9 mouse cellular contexts compared by ENCODE assay signal in genomic region chr16:58453138-58453537, GRCm38 (mm10). TPM values are rescaled to one million over a fixed set of nuclear protein-coding genes. Genes with fewer than 3 reads are reported as not detected.
DNase-seq lines count a peak whose midpoint lies in the region; ATAC-seq and TF ChIP-seq lines count a peak whose summit lies in the region.
"Had no signal": no experiment of that assay in that cellular context is flagged by ENCODE, and none has a peak within 500 bp of the region (broad histone marks: within the 10 kb centered on the region; RNA-seq: fewer than 3 reads in every experiment).

No protein-coding gene starts in this region.

- peaks cover 2% of the 10 kb centered on the region; the same call in 1 of the 2 replicates for H3K4me1 ChIP-seq in kidney, adult 2 months (ENCODE audit: control insufficient read depth, insufficient read depth, low read length)
- H3K4me1 ChIP-seq in kidney, embryonic 16.5 days (ENCODE audit: insufficient read depth, low read length): 0 out of 2 replicates have a peak, but pooled peaks cover 3% of the 10 kb centered on the region
- peaks cover 4% of the 10 kb centered on the region for H3K4me1 ChIP-seq in heart, adult 2 months (ENCODE audit: control insufficient read depth, insufficient read depth, low read length)
- peaks cover 49 to 53% of the 10 kb centered on the region in 2 experiments for H3K4me1 ChIP-seq in liver, embryonic 14.5 days (replicated peaks; ENCODE audit: control insufficient read depth in 2 of 2, insufficient read depth in 2 of 2, low read length in 1 of 2)
- H3K4me1 ChIP-seq in intestine, embryonic 15.5 days (replicated peaks): no peaks in the 10 kb centered on the region

- H3K4me2 ChIP-seq in kidney, embryonic 16.5 days (replicated peaks; ENCODE audit: low read depth, low read length): no peak overlapping the region
- peak overlapping the region; percentile 30 for H3K4me2 ChIP-seq in liver, embryonic 14.5 days (ENCODE audit: low read depth)
- H3K4me2 ChIP-seq in intestine, embryonic 15.5 days (replicated peaks): no peak overlapping the region

- no peaks in the 10 kb centered on the region for H3K79me2 ChIP-seq in heart, adult 2 months (replicated peaks; ENCODE audit: control insufficient read depth, insufficient read depth, low read length)

- H3K4me3 ChIP-seq in kidney, adult 2 months (ENCODE audit: insufficient read depth, low read depth, low read length): no peak overlapping the region
- H3K4me3 ChIP-seq in kidney, embryonic 16.5 days (ENCODE audit: low read length): no peak overlapping the region
- no peak overlapping the region for H3K4me3 ChIP-seq in heart, adult 2 months
- no peak overlapping the region for H3K4me3 ChIP-seq in liver, embryonic 14.5 days (ENCODE audit: insufficient read depth in 1 of 2, low read depth in 2 of 2, low read length in 2 of 2)
- no peak overlapping the region for H3K4me3 ChIP-seq in intestine, embryonic 15.5 days (replicated peaks)

- no peaks in the 10 kb centered on the region for H3K9me3 ChIP-seq in kidney, embryonic 16.5 days (ENCODE audit: low read length)
- no peaks in the 10 kb centered on the region for H3K9me3 ChIP-seq in liver, embryonic 14.5 days (ENCODE audit: control insufficient read depth, low read length)
- H3K9me3 ChIP-seq in intestine, embryonic 15.5 days: no peaks in the 10 kb centered on the region

- 28% methylated on average over 3 of the region's 3 CpGs for WGBS in kidney, adult 2 months
- WGBS in kidney, embryonic 16.5 days: 36% methylated on average over 3 of the region's 3 CpGs
- 23% methylated on average over 3 of the region's 3 CpGs for WGBS in heart, adult 2 months
- 32% methylated on average over 3 of the region's 3 CpGs for WGBS in liver, embryonic 14.5 days (ENCODE audit: insufficient replicate concordance)
- WGBS in intestine, embryonic 15.5 days: 75% methylated on average over 3 of the region's 3 CpGs

- H3K27ac ChIP-seq in kidney, adult 2 months (ENCODE audit: insufficient read depth, low read depth, low read length): 0 out of 2 replicates have a peak overlapping the region, but pooled peaks have one; percentile 21
- no peak overlapping the region for H3K27ac ChIP-seq in kidney, embryonic 16.5 days (ENCODE audit: low read length)
- peak overlapping the region; percentile 34 for H3K27ac ChIP-seq in heart, adult 2 months
- H3K27ac ChIP-seq in liver, embryonic 14.5 days: peak overlapping the region; percentile 76
- no peak overlapping the region for H3K27ac ChIP-seq in intestine, embryonic 15.5 days

- TF ChIP-seq POLR2A in kidney, adult 2 months (IDR thresholded peaks at IDR 0.05; ENCODE audit: low read depth, low read length): no peak
- TF ChIP-seq POLR2A in heart, adult 2 months (IDR thresholded peaks at IDR 0.05; ENCODE audit: insufficient read depth, low read depth, low read length): no peak

- 0 out of 2 replicates have a peak, but pooled peaks have one; percentile 42 for TF ChIP-seq EP300 in heart, adult 2 months (IDR thresholded peaks at IDR 0.05; ENCODE audit: insufficient read depth, low read depth, low read length)
- no peak for TF ChIP-seq EP300 in liver, embryonic 14.5 days (IDR thresholded peaks at IDR 0.05; ENCODE audit: low read depth)

- no peaks in the 10 kb centered on the region for H3K36me3 ChIP-seq in kidney, adult 2 months (ENCODE audit: control insufficient read depth, insufficient read depth, low read length)
- H3K36me3 ChIP-seq in kidney, embryonic 16.5 days (ENCODE audit: insufficient read depth, low read length): peaks cover 12% of the 10 kb centered on the region; the same call in 1 of the 2 replicates
- H3K36me3 ChIP-seq in heart, adult 2 months (ENCODE audit: control insufficient read depth, insufficient read depth, low read length): no peaks in the 10 kb centered on the region; the same call in 1 of the 2 replicates
- no peaks in the 10 kb centered on the region for H3K36me3 ChIP-seq in liver, embryonic 14.5 days (replicated peaks; ENCODE audit: control insufficient read depth, insufficient read depth, low read depth)
- no peaks in the 10 kb centered on the region for H3K36me3 ChIP-seq in intestine, embryonic 15.5 days

- no peak for ATAC-seq in kidney, embryonic 16.5 days (ENCODE audit: low FRiP score, low TSS enrichment)
- ATAC-seq in liver, embryonic 14.5 days (ENCODE audit: insufficient read depth): peak; percentile 45
- no peak for ATAC-seq in intestine, embryonic 15.5 days
- ATAC-seq in erythroid progenitor cell, adult 5-6 weeks (replicated peaks; ENCODE audit: low FRiP score, poor library complexity, severe bottlenecking): no peak
- ATAC-seq: forebrain, embryonic 14.5 days had no signal

- intact Hi-C loops in heart, adult 2 months (cut with DNase I): loop anchor here (5.0 to 10.0 kb wide), 2 partner anchors 299 to 818 kb away; no protein-coding TSS in a partner anchor
- intact Hi-C loops in heart, postnatal 14 days (cut with DNase I): loop anchor here (5.0 to 10.0 kb wide), 4 partner anchors 209 to 952 kb away; partner anchors contain the start of genes Cldnd1 and Gabrr3

- no peaks in the 10 kb centered on the region for H3K27me3 ChIP-seq in kidney, adult 2 months (replicated peaks; ENCODE audit: control insufficient read depth, insufficient read depth, low read length)
- H3K27me3 ChIP-seq in kidney, embryonic 16.5 days (ENCODE audit: insufficient read depth, low read length): no peaks in the 10 kb centered on the region
- H3K27me3 ChIP-seq in heart, adult 2 months (ENCODE audit: control insufficient read depth, insufficient read depth, low read length): no peaks in the 10 kb centered on the region
- H3K27me3 ChIP-seq in liver, embryonic 14.5 days (ENCODE audit: control insufficient read depth, insufficient read depth, low read length): no peaks in the 10 kb centered on the region
- H3K27me3 ChIP-seq in intestine, embryonic 15.5 days (replicated peaks): no peaks in the 10 kb centered on the region

- H3K9ac ChIP-seq in kidney, embryonic 16.5 days (replicated peaks; ENCODE audit: low read length): no peak overlapping the region
- no peak overlapping the region for H3K9ac ChIP-seq in heart, adult 2 months (ENCODE audit: low read depth, low read length)
- H3K9ac ChIP-seq in liver, embryonic 14.5 days (replicated peaks): peak overlapping the region; percentile 42
- no peak overlapping the region for H3K9ac ChIP-seq in intestine, embryonic 15.5 days

- TF ChIP-seq CTCF in kidney, adult 2 months (conservative IDR thresholded peaks at IDR 0.05; ENCODE audit: insufficient read depth, insufficient read length, low read depth, low read length): no peak
- TF ChIP-seq CTCF in heart, adult 2 months (IDR thresholded peaks at IDR 0.05): no peak
- TF ChIP-seq CTCF in liver, embryonic 14.5 days (IDR thresholded peaks at IDR 0.05; ENCODE audit: low read depth): no peak

- peak; percentile 71 for DNase-seq in kidney, adult 2 months
- peak; percentile 47 to 61 for DNase-seq in heart, adult 2 months
- peak; percentile 26 to 51 for DNase-seq in heart, postnatal 14 days
- DNase-seq in liver, embryonic 14.5 days (ENCODE audit: low read depth in 3 of 3, low spot score in 3 of 3): peak in 1 of 3 experiments; percentile 47
- DNase-seq in left cerebral cortex, adult 8-10 months (ENCODE audit: low spot score in 2 of 2): no peak

RNA-seq across cellular contexts. Expression of gene Dcbld2, which starts 44.9 kb away (rescaled TPM):
- polyA plus RNA-seq in kidney, adult 2 months (2012; rRNA removed): 7.0 and 7.1 TPM in 2 replicates
- 4.1 and 5.3 TPM in 2 replicates for polyA plus RNA-seq in kidney, embryonic 16.5 days (2015; fragmentation: Nextera tagmentation; extraction: Ambion mirVana)
- 10 to 100 TPM; 14.0 to 16.8 TPM for total RNA-seq in heart, adult 2 months (2021)
- 9.0 and 17.8 TPM in 2 replicates for polyA plus RNA-seq in heart, adult 2 months (2012; rRNA removed)
- 10 to 100 TPM; 21.7 to 23.5 TPM for total RNA-seq in heart, postnatal 14 days (2021)
- polyA plus RNA-seq in liver, embryonic 14.5 days (2012; rRNA removed): 2.6 TPM in 2 replicates
- polyA plus RNA-seq in liver, embryonic 14.5 days (2014; fragmentation: Nextera tagmentation; extraction: Ambion mirVana): 0.84 and 0.90 TPM in 2 replicates
- polyA plus RNA-seq in intestine, embryonic 15.5 days (2015; fragmentation: Nextera tagmentation; extraction: Ambion mirVana): 5.0 and 5.9 TPM in 2 replicates
- total RNA-seq in erythroid progenitor cell, adult 5-6 weeks (2015; ENCODE audit: low replicate concordance): 3.6 and 5.4 TPM in 2 replicates
- 2.9 and 3.6 TPM in 2 replicates for total RNA-seq in erythroid progenitor cell, adult 5-6 weeks (2017; ENCODE audit: low replicate concordance)
- 10 to 100 TPM; 19.5 to 22.0 (median 21.1) TPM for total RNA-seq in left cerebral cortex, adult 8-10 months (2022)

Comparison
In these comparisons a context has a peak if more than half of its experiments do, and no peak if none do; other contexts are left out.
1. H3K27ac ChIP-seq: peak in kidney, adult 2 months (single experiment), heart, adult 2 months (single experiment) and liver, embryonic 14.5 days (single experiment); none in kidney, embryonic 16.5 days (single experiment) and intestine, embryonic 15.5 days (single experiment).
2. DNase-seq: peak in kidney, adult 2 months (single experiment), heart, adult 2 months (2 of 2) and heart, postnatal 14 days (2 of 2); none in left cerebral cortex, adult 8-10 months (0 of 2).